Mouse (Mus musculus) skeletal muscle tissue, adult 2 months (tissue): ENCODE results near the gene Caln1.
A peak's percentile ranks its signal among the peaks of the same experiment; 100 is the strongest.

ENCODE experiments used
- DNase-seq: peaks from one replicate; pipeline ENCODE4 v3.0.0-alpha.2; 2012; ENCODE audit warnings: low read depth, low spot score

Caln1 gene

DNA sequence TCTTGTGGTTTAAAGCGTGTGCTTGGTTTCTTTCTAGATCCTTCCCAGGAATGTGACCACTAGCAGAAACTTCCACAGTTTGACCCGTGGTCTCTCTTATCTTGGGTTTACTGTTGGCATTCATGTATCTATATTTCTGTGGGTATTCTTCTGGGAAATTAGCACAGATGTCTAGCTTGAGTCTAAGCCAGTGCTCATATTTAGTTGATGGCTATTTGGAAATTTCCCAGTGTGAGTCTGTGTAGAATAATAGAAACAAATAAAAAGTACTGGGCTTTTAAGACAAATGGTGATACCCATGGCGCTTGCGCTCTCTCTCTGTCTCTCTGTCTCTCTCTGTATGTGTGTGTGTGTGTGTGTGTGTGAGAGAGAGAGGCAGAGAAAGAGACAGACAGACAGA, 330.2 kb downstream of the Caln1 start:
- DNase-seq = no peak

- no peak for DNase-seq
These were observed 332.5 kb downstream of the Caln1 start for GRCm38 (mm10) chr5:130701777-130702176.

DNA sequence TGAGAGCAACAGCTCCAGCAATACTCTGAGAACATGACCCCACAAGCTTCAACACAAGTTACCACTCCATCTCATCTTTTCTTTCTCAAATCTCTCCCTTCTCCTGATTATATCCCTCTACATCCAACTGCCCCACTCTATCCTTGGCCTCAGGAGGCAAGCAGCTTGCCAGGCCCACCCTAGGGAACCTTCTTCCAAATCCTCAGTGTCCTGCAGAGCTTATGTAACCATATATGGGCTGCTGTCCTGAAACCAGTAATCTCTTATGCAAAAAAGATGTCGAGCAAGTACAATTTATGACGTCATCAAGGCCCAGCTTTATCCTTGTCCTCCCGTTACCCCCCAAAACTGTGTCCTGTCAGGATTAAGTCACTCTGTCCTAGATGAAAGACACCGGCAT, 333.1 kb downstream of the Caln1 start:
- DNase-seq = no peak

DNA sequence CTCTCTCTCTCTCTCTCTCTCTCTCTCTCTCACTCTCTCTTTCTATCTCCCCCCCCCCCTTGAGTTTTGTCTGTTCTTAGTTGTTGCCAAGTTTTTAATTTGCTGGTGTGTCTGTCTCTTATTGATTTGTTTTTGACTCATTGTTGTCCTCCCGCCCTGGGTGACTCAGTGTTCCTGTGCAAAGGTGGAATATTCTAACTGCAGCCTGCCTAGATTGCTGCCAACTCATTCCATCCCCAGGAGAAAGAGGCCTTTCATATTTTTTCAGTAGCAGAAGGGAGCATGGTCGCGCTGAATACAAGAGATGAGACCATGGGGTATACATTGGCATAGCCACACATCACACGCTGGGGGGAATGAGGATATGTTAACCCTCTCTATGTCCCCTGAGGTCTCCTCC, 335.6 kb downstream of the Caln1 start:
- DNase-seq = no peak

GRCm38 (mm10) chr5:130706202-130706855, 337.1 kb downstream of the Caln1 start:
- no peak for DNase-seq

DNA sequence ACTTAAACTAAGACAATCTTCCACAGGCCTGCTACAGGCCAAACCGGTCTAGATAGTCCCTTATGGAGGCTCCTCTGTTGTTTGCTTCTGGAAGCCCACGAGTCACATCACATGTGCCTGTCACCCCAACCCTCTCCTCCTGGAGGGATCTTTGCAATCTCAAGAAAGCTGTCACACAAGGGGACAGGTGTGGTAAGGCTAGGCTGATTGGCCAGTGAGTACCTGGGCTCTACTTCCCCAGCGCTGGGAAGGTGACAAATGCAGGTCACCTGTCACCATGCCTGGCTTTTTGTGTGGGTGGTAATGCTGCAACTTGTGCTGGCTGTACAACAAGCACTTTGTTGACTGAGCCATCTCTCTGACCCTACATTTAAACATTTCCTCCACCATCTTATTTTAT, 338.5 kb downstream of the Caln1 start:
- no peak for DNase-seq

DNA sequence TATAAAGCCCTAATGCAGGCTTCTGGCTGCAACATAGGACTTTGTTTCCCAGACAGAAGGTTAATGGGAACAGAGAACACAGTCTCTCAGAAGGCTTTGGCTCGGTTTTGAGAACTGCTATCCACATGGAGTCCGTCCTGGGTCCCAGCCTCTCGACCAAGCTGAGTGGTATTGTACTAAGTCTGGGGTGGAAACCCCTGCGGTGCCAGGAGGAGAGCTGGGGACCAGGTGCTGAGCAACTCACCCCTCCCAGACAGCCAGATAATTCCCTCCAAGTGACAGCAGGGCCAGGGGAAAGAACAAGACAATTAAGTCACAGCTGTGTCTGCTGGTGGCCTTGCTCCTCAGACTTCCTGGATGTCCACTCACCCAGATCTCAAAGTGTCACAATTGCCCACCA, 339.4 kb downstream of the Caln1 start:
- no peak for DNase-seq

GRCm38 (mm10) chr5:130711643-130712042, 342.4 kb downstream of the Caln1 start:
- DNase-seq = no peak

DNA sequence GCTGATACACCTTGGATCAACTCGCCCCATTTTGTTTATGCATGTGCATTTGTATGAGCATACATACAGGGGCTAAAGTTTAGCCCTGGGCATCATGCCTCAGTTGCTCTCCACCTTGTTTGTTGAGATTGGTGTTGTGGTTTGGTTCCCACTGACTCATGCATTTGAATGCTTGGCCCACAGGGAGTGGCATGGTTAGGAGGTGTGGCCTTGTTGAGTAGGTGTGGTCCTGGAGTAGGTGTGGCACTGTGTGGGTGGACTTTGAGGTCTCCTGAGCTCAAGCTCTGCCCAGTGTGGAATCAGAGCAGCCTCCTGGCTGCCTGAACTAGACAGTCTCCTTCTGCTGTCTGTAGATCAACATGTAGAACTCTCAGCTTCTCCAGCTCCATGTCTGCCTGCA, 343.0 kb downstream of the Caln1 start:
- no peak for DNase-seq

DNA sequence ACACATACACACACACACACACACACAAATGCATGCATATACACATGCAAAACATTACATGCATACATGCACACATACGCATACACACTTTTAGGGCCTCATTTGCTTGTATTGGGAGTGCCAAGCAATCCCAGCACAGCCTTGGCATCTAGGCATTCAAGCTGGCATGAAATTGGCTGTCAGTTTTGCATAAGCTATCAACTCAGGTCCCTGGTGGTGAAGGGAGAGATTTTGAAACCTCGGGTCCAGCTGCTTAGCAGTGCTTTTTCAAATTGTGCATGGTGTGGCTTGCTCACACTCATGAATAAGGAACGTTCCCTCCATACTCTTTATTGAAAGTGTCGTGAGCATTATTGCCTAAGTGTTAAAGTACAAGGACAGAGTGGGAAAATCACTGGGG, 345.9 kb downstream of the Caln1 start:
- no peak for DNase-seq

- no peak for DNase-seq
These were observed 349.1 kb downstream of the Caln1 start for GRCm38 (mm10) chr5:130718385-130718784.

- DNase-seq = no peak
These were observed 372.9 kb downstream of the Caln1 start for GRCm38 (mm10) chr5:130742171-130742570.

GRCm38 (mm10) chr5:130757517-130757916, 388.3 kb downstream of the Caln1 start:
- DNase-seq = no peak

- DNase-seq = peak; percentile 10
These were observed 396.5 kb downstream of the Caln1 start for GRCm38 (mm10) chr5:130765784-130766183.

- no peak for DNase-seq
These were observed 401.9 kb downstream of the Caln1 start for GRCm38 (mm10) chr5:130771061-130771741.

DNA sequence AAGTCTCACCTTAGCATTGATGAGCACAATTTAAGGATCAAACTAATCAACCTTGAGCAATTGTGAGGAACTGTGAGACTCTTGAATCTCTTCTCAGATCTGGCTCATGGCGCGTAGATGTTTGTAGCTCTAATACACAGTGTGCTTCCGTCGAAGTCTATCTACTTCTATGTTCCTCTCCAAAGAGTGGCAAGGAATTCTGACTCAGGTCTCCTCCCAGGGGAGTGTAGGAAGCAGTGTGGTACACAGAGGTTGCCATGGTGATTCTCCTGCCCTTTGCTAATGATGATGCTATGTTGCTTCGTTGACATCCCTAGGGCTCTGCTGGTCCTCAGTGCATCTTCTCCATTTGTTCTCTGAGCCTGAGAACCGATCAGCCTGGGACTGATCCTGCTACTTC, 403.2 kb downstream of the Caln1 start:
- no peak for DNase-seq

- DNase-seq = no peak
These were observed 405.7 kb downstream of the Caln1 start for GRCm38 (mm10) chr5:130774946-130775345.

- peak; percentile 17 for DNase-seq
These were observed 423.6 kb downstream of the Caln1 start for GRCm38 (mm10) chr5:130792755-130793452.

DNA sequence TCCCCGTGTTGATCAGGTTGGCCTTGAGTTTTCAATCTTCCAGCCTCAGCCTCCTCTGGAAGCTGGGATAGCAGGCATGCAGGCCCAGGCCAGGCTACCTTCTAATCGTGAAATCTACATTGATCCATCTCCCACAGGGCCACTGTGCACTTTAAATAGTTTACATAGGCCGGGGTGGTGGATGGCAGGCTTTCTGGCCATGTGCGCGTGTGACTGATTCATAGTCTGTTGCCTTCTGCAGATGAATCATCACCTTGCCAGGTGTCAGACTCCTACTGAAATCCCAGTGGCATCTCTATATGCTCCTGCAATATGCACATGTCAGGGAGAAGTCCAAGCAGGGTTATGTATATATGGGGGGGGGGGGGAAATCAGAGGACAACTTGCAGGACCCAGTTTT, 428.5 kb downstream of the Caln1 start:
- DNase-seq = no peak

DNA sequence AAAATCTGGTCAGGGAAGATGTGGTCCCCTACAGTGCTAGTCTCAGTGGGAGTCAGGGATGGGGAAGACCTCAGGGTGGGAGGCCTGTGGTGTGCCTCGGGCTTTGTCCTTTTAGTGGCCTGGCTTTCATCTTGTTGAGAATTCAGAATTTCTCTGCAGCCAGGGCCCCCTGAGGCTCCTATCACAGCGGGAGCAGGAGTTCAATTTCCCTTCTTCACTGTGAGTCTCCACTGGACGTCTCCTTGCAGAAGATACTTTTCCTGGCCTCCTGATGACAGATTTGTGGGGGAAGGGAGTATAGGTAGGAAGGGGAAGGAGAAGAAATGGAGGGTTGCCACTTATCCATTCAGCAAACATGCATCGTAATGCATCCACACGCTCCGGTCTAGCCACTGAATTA, 441.1 kb downstream of the Caln1 start:
- DNase-seq = no peak

- no peak for DNase-seq
These were observed 441.6 kb downstream of the Caln1 start for GRCm38 (mm10) chr5:130810846-130811245.

- no peak for DNase-seq
These were observed 442.0 kb downstream of the Caln1 start for GRCm38 (mm10) chr5:130811266-130811665.

DNA sequence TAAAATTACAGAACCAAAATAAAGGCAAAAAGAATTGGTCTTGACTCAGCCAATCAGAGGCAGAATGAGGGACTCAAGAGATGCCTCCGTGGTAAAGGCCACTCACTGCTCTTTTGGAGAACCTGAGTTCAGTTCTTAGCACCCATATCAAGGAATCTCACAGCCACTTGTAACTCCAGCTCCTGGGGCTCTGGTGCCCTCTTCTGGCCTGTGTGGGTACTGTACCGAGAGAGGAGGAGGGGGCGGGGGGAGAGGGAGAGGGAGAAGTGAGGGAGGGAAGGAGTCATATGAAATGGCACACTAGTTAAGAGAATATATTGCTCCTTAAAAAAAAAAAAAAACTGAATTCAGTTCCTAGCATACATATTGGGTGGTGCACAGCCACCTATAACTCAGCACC, 442.7 kb downstream of the Caln1 start:
- DNase-seq = no peak
